Mouse (Mus musculus): Measurements from ENCODE around the gene Grwd1. TPM values are rescaled to one million over a fixed set of nuclear protein-coding genes. Genes with fewer than 3 reads are reported as not detected.
A peak's percentile ranks its signal among the peaks of the same experiment; 100 is the strongest.

Gene Grwd1
- polyA plus RNA-seq, 1 experiment from 2014 or later: 75.6 TPM

GRCm38 (mm10) chr7:45784524-45785372, 46.0 kb downstream of the Grwd1 start, which contains the start of gene Sult2b1:
Sult2b1 (minus strand) TSS chr7:45784669.
- 24% methylated on average over 20 of the region's 20 CpGs for WGBS
- Histone ChIP-seq H3K27me3 (0 out of 2 replicates have a peak, but pooled peaks cover 5% of the 10 kb centered on the region), H3K27ac (peak within 1 kb of the TSS; percentile 86), H3K36me3 (peaks cover 26% of the 10 kb centered on the region), H3K4me3 (peak within 1 kb of the TSS; percentile 95), H3K4me1 (peaks cover 24% of the 10 kb centered on the region), H3K9me3 (no peaks in the 10 kb centered on the region), H3K9ac (peak within 1 kb of the TSS; percentile 76), H3K4me2 (replicated peaks) (peak within 1 kb of the TSS; percentile 95)
- peak; percentile 7; the same call in 1 of the 2 replicates for ATAC-seq (ENCODE audit: insufficient number of reproducible peaks, insufficient read depth, low FRiP score, low TSS enrichment)

- Histone ChIP-seq H3K4me1 (peaks cover 24% of the 10 kb centered on the region), H3K4me2 (replicated peaks) (peak within 1 kb of the TSS; percentile 95), H3K27ac (no peak within 1 kb of the TSS; the same call in 1 of the 2 replicates), H3K36me3 (peaks cover 15% of the 10 kb centered on the region), H3K9me3 (no peaks in the 10 kb centered on the region), H3K9ac (peak within 1 kb of the TSS; percentile 61), H3K27me3 (peaks cover 15% of the 10 kb centered on the region), H3K4me3 (peak within 1 kb of the TSS; percentile 95)
- no peak for ATAC-seq (ENCODE audit: insufficient number of reproducible peaks, insufficient read depth, low FRiP score, low TSS enrichment)
- under 1% methylated on average over 38 of the region's 38 CpGs for WGBS
Measured at GRCm38 (mm10) chr7:45783511-45784091, 47.1 kb downstream of the Grwd1 start, which contains the start of gene Lmtk3. Lmtk3 (plus strand) TSS chr7:45783738.

GRCm38 (mm10) chr7:45782271-45782670, 48.5 kb downstream of the Grwd1 start:
- H3K36me3 ChIP-seq: peaks cover 1% of the 10 kb centered on the region; the same call in 1 of the 2 replicates
- 65% methylated on average over 4 of the region's 4 CpGs for WGBS
- H3K27me3 ChIP-seq: peaks cover 15% of the 10 kb centered on the region
- no peak for ATAC-seq (ENCODE audit: insufficient number of reproducible peaks, insufficient read depth, low FRiP score, low TSS enrichment)
- H3K27ac ChIP-seq: no peak overlapping the region
- no peak overlapping the region for H3K4me2 ChIP-seq (replicated peaks)
- no peak overlapping the region for H3K4me3 ChIP-seq
- H3K9ac ChIP-seq: no peak overlapping the region
- peaks cover 21% of the 10 kb centered on the region for H3K4me1 ChIP-seq
- H3K9me3 ChIP-seq: no peaks in the 10 kb centered on the region

GRCm38 (mm10) chr7:45779081-45779641, 51.6 kb downstream of the Grwd1 start:
- Histone ChIP-seq H3K4me2 (replicated peaks) (0 out of 2 replicates have a peak overlapping the region, but pooled peaks have one; percentile 11), H3K9ac (no peak overlapping the region)
- no peak for ATAC-seq (ENCODE audit: insufficient number of reproducible peaks, insufficient read depth, low FRiP score, low TSS enrichment)

GRCm38 (mm10) chr7:45775237-45775636, 55.5 kb downstream of the Grwd1 start:
- ATAC-seq (ENCODE audit: insufficient number of reproducible peaks, insufficient read depth, low FRiP score, low TSS enrichment): no peak
- H3K4me3 ChIP-seq: no peak overlapping the region
- 76% methylated on average over 7 of the region's 7 CpGs for WGBS

More at GRCm38 (mm10) chr7:45779081-45779641, 51.6 kb downstream of the Grwd1 start:
- H3K36me3 ChIP-seq: no peaks in the 10 kb centered on the region
- no peak overlapping the region for H3K4me3 ChIP-seq
- 28% methylated on average over 22 of the region's 22 CpGs for WGBS
- H3K27ac ChIP-seq: no peak overlapping the region
- peaks cover 15% of the 10 kb centered on the region for H3K27me3 ChIP-seq
- peaks cover 3% of the 10 kb centered on the region for H3K4me1 ChIP-seq
- no peaks in the 10 kb centered on the region for H3K9me3 ChIP-seq

More at GRCm38 (mm10) chr7:45775237-45775636, 55.5 kb downstream of the Grwd1 start:
- H3K9me3 ChIP-seq: no peaks in the 10 kb centered on the region
- H3K4me1 ChIP-seq: no peaks in the 10 kb centered on the region
- H3K36me3 ChIP-seq: no peaks in the 10 kb centered on the region
- no peak overlapping the region for H3K4me2 ChIP-seq (replicated peaks)
- peaks cover 10% of the 10 kb centered on the region for H3K27me3 ChIP-seq
- no peak overlapping the region for H3K9ac ChIP-seq
- H3K27ac ChIP-seq: no peak overlapping the region

Other genes with a start within 250 kb of the Grwd1 start
- 0.17 TPM in 1 of 2 replicates, not detected in the other for gene Fgf21, start 215.5 kb downstream of the Grwd1 start, polyA plus RNA-seq (2016; fragmentation: Nextera tagmentation; extraction: Ambion mirVana)
- 0.56 and 0.61 TPM in 2 replicates for gene Fut1, start 213.7 kb downstream of the Grwd1 start, polyA plus RNA-seq (2016; fragmentation: Nextera tagmentation; extraction: Ambion mirVana)
- 0.10 and 0.23 TPM in 2 replicates for gene Izumo1, start 209.1 kb downstream of the Grwd1 start, polyA plus RNA-seq (2016; fragmentation: Nextera tagmentation; extraction: Ambion mirVana)
- 16.4 and 16.8 TPM in 2 replicates for gene Rasip1, start 203.5 kb downstream of the Grwd1 start, polyA plus RNA-seq (2016; fragmentation: Nextera tagmentation; extraction: Ambion mirVana)
- 4.0 and 5.4 TPM in 2 replicates for gene Mamstr, start 191.0 kb downstream of the Grwd1 start, polyA plus RNA-seq (2016; fragmentation: Nextera tagmentation; extraction: Ambion mirVana)
- 0.27 and 0.51 TPM in 2 replicates for gene Fut2, start 164.6 kb downstream of the Grwd1 start, polyA plus RNA-seq (2016; fragmentation: Nextera tagmentation; extraction: Ambion mirVana)
- 0.67 and 0.73 TPM in 2 replicates for gene Ntn5, start 146.9 kb downstream of the Grwd1 start, polyA plus RNA-seq (2016; fragmentation: Nextera tagmentation; extraction: Ambion mirVana)
- 2.9 and 3.1 TPM in 2 replicates for gene Sec1, start 136.5 kb downstream of the Grwd1 start, polyA plus RNA-seq (2016; fragmentation: Nextera tagmentation; extraction: Ambion mirVana)
- 11.5 and 14.1 TPM in 2 replicates for gene Car11, start 131.1 kb downstream of the Grwd1 start, polyA plus RNA-seq (2016; fragmentation: Nextera tagmentation; extraction: Ambion mirVana)
- gene Dbp, start 125.9 kb downstream of the Grwd1 start, polyA plus RNA-seq (2016; fragmentation: Nextera tagmentation; extraction: Ambion mirVana): 6.9 and 11.5 TPM in 2 replicates
- gene Rpl18, start 115.5 kb downstream of the Grwd1 start, polyA plus RNA-seq (2016; fragmentation: Nextera tagmentation; extraction: Ambion mirVana): 926 and 973 TPM in 2 replicates
- 34.7 and 35.3 TPM in 2 replicates for gene Sphk2, start 112.9 kb downstream of the Grwd1 start, polyA plus RNA-seq (2016; fragmentation: Nextera tagmentation; extraction: Ambion mirVana)
- 1.3 TPM in 2 replicates for gene Fam83e, start 109.7 kb downstream of the Grwd1 start, polyA plus RNA-seq (2016; fragmentation: Nextera tagmentation; extraction: Ambion mirVana)
- gene Spaca4, start 105.1 kb downstream of the Grwd1 start, polyA plus RNA-seq (2016; fragmentation: Nextera tagmentation; extraction: Ambion mirVana): not detected in 2 replicates
- gene Lmtk3, start 47.2 kb downstream of the Grwd1 start, polyA plus RNA-seq (2016; fragmentation: Nextera tagmentation; extraction: Ambion mirVana): 3.3 and 5.2 TPM in 2 replicates
- gene Sult2b1, start 46.3 kb downstream of the Grwd1 start, polyA plus RNA-seq (2016; fragmentation: Nextera tagmentation; extraction: Ambion mirVana): 1.6 and 2.5 TPM in 2 replicates
- gene Cyth2, start 16.4 kb downstream of the Grwd1 start, polyA plus RNA-seq (2016; fragmentation: Nextera tagmentation; extraction: Ambion mirVana): 173 and 176 TPM in 2 replicates
- 2.4 and 2.5 TPM in 2 replicates for gene Kcnj14, start 6.2 kb downstream of the Grwd1 start, polyA plus RNA-seq (2016; fragmentation: Nextera tagmentation; extraction: Ambion mirVana)
- gene Kdelr1, start 41.8 kb upstream of the Grwd1 start, polyA plus RNA-seq (2016; fragmentation: Nextera tagmentation; extraction: Ambion mirVana): 53.6 and 66.3 TPM in 2 replicates
- 0.56 and 0.64 TPM in 2 replicates for gene Grin2d, start 47.4 kb upstream of the Grwd1 start, polyA plus RNA-seq (2016; fragmentation: Nextera tagmentation; extraction: Ambion mirVana)
- 0.33 and 0.82 TPM in 2 replicates for gene Syngr4, start 65.8 kb upstream of the Grwd1 start, polyA plus RNA-seq (2016; fragmentation: Nextera tagmentation; extraction: Ambion mirVana)
- 5.7 and 6.5 TPM in 2 replicates for gene Tmem143, start 66.0 kb upstream of the Grwd1 start, polyA plus RNA-seq (2016; fragmentation: Nextera tagmentation; extraction: Ambion mirVana)
- gene Emp3, start 90.5 kb upstream of the Grwd1 start, polyA plus RNA-seq (2016; fragmentation: Nextera tagmentation; extraction: Ambion mirVana): 78.5 and 84.9 TPM in 2 replicates
- 3.8 and 4.2 TPM in 2 replicates for gene Ccdc114, start 93.1 kb upstream of the Grwd1 start, polyA plus RNA-seq (2016; fragmentation: Nextera tagmentation; extraction: Ambion mirVana)
- gene Abcc6, start 199.4 kb upstream of the Grwd1 start, polyA plus RNA-seq (2016; fragmentation: Nextera tagmentation; extraction: Ambion mirVana): 0.38 and 0.57 TPM in 2 replicates
- 28.2 and 29.5 TPM in 2 replicates for gene Nomo1, start 202.8 kb upstream of the Grwd1 start, polyA plus RNA-seq (2016; fragmentation: Nextera tagmentation; extraction: Ambion mirVana)